Mouse (Mus musculus): ENCODE results near the gene Mydgf.

- TF ChIP-seq CTCF (conservative IDR thresholded peaks at IDR 0.05; ENCODE audit: insufficient read depth, insufficient read length, low read depth, low read length) (no peak), POLR2A (IDR thresholded peaks at IDR 0.05; ENCODE audit: low read depth, low read length) (no peak)
Observed at GRCm38 (mm10) chr17:56233389-56233788, 49.7 kb upstream of the Mydgf start.
